Mouse (Mus musculus) myocyte (in vitro differentiated cells): ENCODE data around the gene Ptprg. TPM values are rescaled to one million over a fixed set of nuclear protein-coding genes. Genes with fewer than 3 reads are reported as not detected.

Experiments used
- H3K27me3 ChIP-seq: one replicate; pipeline ENCODE4 v1.6.1; 2011; ENCODE audit not compliant: control insufficient read depth, insufficient read depth, insufficient read length
- H3K36me3 ChIP-seq: one replicate; pipeline ENCODE4 v1.6.1; 2011; ENCODE audit not compliant: control insufficient read depth, insufficient read depth
- H3K4me2 ChIP-seq: one replicate; pipeline ENCODE4 v1.6.1; 2011; ENCODE audit warnings: low read depth, control low read depth
- H3K4me3 ChIP-seq: one replicate; pipeline ENCODE4 v1.5.1; 2011; ENCODE audit warnings: mild to moderate bottlenecking, control low read depth, moderate library complexity
- H3K79me2 ChIP-seq: one replicate; pipeline ENCODE4 v1.6.1; 2011; ENCODE audit not compliant: control insufficient read depth, insufficient read depth
- H3ac ChIP-seq: one replicate; pipeline ENCODE4 v1.6.1; 2011; ENCODE audit not compliant: control insufficient read depth, insufficient read length
- CEBPB ChIP-seq: IDR thresholded peaks from 2 replicates; pipeline ENCODE4 v1.6.1; 2011; ENCODE audit warnings: mild to moderate bottlenecking, moderate library complexity; ENCODE audit not compliant: poor library complexity, insufficient read depth, severe bottlenecking
- E2F4 ChIP-seq: IDR thresholded peaks from one replicate; pipeline ENCODE4 v1.6.1; 2011; ENCODE audit warnings: mild to moderate bottlenecking, control low read depth, moderate library complexity; ENCODE audit not compliant: insufficient read depth
- MAX ChIP-seq: IDR thresholded peaks from one replicate; pipeline ENCODE4 v1.6.1; 2011; ENCODE audit warnings: low read depth, mild to moderate bottlenecking, control low read depth
- MYOD1 ChIP-seq, 3 experiments: IDR thresholded peaks; one replicate each; pipeline ENCODE4 v1.6.1; 2011; ENCODE audit warnings: control low read depth in 2 of 3, low read depth in 2 of 3, mild to moderate bottlenecking in 2 of 3, moderate library complexity in 1 of 3; ENCODE audit not compliant: insufficient read length in 2 of 3, control insufficient read depth in 1 of 3
- MYOG ChIP-seq, 3 experiments: IDR thresholded peaks; one replicate each; pipeline ENCODE4 v1.6.1; 2011; ENCODE audit warnings: control low read depth in 2 of 3, low read depth in 2 of 3, mild to moderate bottlenecking in 2 of 3; ENCODE audit not compliant: insufficient read length in 2 of 3, control insufficient read depth in 1 of 3, insufficient read depth in 1 of 3
- POLR2A ChIP-seq: IDR thresholded peaks from one replicate; pipeline ENCODE4 v1.6.1; 2011; ENCODE audit warnings: low read depth, mild to moderate bottlenecking, control low read depth, moderate library complexity; ENCODE audit not compliant: insufficient read length
- POLR2AphosphoS2 ChIP-seq: IDR thresholded peaks from one replicate; pipeline ENCODE4 v1.6.1; 2011; ENCODE audit warnings: low read depth, control low read depth; ENCODE audit not compliant: insufficient read length
- REST ChIP-seq: IDR thresholded peaks from one replicate; pipeline ENCODE4 v1.6.1; 2011; ENCODE audit warnings: mild to moderate bottlenecking, control low read depth, moderate library complexity; ENCODE audit not compliant: insufficient read depth, insufficient read length
- SRF ChIP-seq: IDR thresholded peaks from one replicate; pipeline ENCODE4 v1.6.1; 2011; ENCODE audit warnings: low read depth; ENCODE audit not compliant: control insufficient read depth, insufficient read length
- TCF12 ChIP-seq: IDR thresholded peaks from one replicate; pipeline ENCODE4 v1.6.1; 2011; ENCODE audit warnings: mild to moderate bottlenecking, control low read depth; ENCODE audit not compliant: poor library complexity, insufficient read depth, severe bottlenecking
- TCF3 ChIP-seq: IDR thresholded peaks from one replicate; pipeline ENCODE4 v1.6.1; 2011; ENCODE audit warnings: low read depth, control low read depth; ENCODE audit not compliant: insufficient read length
- USF1 ChIP-seq: IDR thresholded peaks from one replicate; pipeline ENCODE4 v1.6.1; 2011; ENCODE audit warnings: low read depth, mild to moderate bottlenecking, control low read depth, moderate library complexity
- polyA plus RNA-seq: library from polyadenylated mRNA; unstranded; fragments of >200 nt; fragmentation: generic; extraction: Trizol; gene quantifications from one replicate; pipeline ENCODE4 v1.2.1, GENCODE M21; 2012; ENCODE audit warnings: missing spikeins

The Ptprg gene
- polyA plus RNA-seq, 1 experiment, result 14.4 TPM

DNA sequence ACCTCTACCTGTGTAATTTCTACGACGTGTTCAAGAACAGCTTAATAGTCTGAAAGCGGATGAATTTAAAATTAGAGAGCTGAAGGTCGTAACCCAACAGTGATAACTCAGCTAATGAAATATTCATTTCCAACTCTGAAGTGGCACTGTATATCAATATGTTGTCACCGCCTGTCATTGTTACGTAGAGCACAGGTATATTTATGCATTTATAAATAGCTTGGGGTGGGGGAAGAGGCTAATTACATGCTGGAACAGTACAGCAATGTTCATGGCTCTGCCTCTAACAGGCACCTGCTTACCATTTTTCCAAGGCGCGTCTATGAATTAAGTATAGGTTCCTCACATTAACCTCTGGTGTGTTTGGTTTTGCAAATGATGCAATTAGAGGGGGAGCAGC, 199.3 kb downstream of the Ptprg start:
- Histone ChIP-seq H3K27me3 (no peaks in the 10 kb centered on the region), H3K4me3 (no peak overlapping the region), H3K4me2 (no peak overlapping the region), H3ac (no peak overlapping the region), H3K36me3 (no peaks in the 10 kb centered on the region), H3K79me2 (no peaks in the 10 kb centered on the region)
- TF ChIP-seq MAX (no peak), CEBPB (no peak), REST (no peak), POLR2A (no peak), MYOD1 (IDR thresholded peaks at IDR 0.05; ENCODE audit: control insufficient read depth in 1 of 3, insufficient read length in 2 of 3, low read depth in 2 of 3) (no peak), MYOG (IDR thresholded peaks at IDR 0.05; ENCODE audit: control insufficient read depth in 1 of 3, insufficient read depth in 1 of 3, insufficient read length in 2 of 3, low read depth in 2 of 3) (no peak), TCF12 (no peak), SRF (no peak), USF1 (no peak), POLR2AphosphoS2 (no peak), E2F4 (no peak)

DNA sequence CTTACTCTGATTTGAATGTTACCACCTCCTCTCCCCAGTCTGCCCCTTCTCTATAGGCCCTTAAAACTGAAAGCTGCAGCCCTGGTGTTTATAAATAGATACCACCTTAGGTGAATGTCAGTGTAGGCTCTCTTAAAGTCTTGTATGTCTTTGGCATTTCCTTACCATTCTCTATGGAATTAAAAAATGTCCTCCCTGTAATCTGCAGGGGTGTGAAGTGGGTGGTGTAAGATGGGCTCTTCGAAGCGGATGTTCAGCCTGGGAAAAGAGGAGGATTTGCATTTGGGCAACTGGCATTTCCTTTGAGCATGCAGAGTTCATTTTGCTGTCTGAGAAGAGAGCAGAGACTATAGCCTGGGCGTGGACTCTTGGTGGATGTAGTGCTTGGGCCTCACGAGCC, 201.3 kb downstream of the Ptprg start:
- TF ChIP-seq E2F4, result no peak
- TF ChIP-seq REST, result no peak
- no peak for TF ChIP-seq USF1
- TF ChIP-seq MAX, result no peak
- no peak for TF ChIP-seq POLR2A
- TF ChIP-seq CEBPB, result no peak
- no peak for TF ChIP-seq MYOG (IDR thresholded peaks at IDR 0.05; ENCODE audit: control insufficient read depth in 1 of 3, insufficient read depth in 1 of 3, insufficient read length in 2 of 3, low read depth in 2 of 3)
- TF ChIP-seq TCF12, result no peak
- no peak for TF ChIP-seq TCF3
- TF ChIP-seq MYOD1 (IDR thresholded peaks at IDR 0.05; ENCODE audit: control insufficient read depth in 1 of 3, insufficient read length in 2 of 3, low read depth in 2 of 3), result no peak
- TF ChIP-seq SRF, result no peak
- no peak for TF ChIP-seq POLR2AphosphoS2
- Histone ChIP-seq H3ac (no peak overlapping the region), H3K36me3 (no peaks in the 10 kb centered on the region), H3K27me3 (no peaks in the 10 kb centered on the region), H3K4me3 (no peak overlapping the region), H3K4me2 (no peak overlapping the region), H3K79me2 (no peaks in the 10 kb centered on the region)

DNA sequence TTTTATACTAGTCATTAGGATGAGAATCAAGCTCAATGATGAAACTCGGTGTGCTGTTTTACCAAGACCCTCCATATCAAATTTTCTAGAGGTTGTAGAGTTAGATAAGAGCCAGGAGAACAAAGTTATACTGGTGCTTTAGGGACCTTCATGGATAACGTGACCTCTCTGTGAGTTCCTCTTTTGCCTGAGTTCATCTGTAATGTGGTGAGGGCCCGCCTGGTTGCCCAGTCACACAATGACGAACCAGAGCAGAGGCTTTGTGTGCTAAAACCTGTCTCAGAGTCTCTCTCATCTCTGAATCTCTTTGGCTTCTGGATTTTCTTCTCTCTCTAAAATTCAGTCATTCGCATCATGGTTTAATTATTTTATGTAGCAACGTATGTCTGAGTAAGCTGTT, 204.9 kb downstream of the Ptprg start:
- no peak overlapping the region for H3K4me2 ChIP-seq
- H3K27me3 ChIP-seq, result no peaks in the 10 kb centered on the region
- TF ChIP-seq SRF (no peak), TCF3 (no peak), MAX (no peak), MYOG (IDR thresholded peaks at IDR 0.05; ENCODE audit: control insufficient read depth in 1 of 3, insufficient read depth in 1 of 3, insufficient read length in 2 of 3, low read depth in 2 of 3) (no peak), CEBPB (no peak)
- H3K4me3 ChIP-seq, result no peak overlapping the region
- H3K79me2 ChIP-seq, result no peaks in the 10 kb centered on the region
- no peak overlapping the region for H3ac ChIP-seq
- no peaks in the 10 kb centered on the region for H3K36me3 ChIP-seq

DNA sequence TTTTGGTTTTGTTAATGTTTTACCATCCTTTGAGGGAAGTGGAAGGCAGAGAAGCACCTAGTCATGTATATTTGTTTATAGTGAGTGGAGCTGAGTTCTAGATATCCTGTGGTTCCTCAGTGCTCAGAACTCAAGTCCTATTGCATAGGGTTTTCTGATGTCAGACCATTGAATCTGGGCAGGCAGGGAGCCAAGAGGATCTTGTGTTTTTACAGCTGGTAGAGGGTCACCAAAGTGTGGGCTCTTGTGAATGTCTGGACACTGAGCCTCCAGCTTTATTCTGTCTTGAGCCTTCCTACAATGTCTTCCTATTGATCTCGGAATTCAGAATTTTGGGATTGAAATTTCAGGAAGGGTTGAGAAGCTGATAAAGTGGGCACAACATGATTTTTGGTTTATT, 206.0 kb downstream of the Ptprg start:
- H3ac ChIP-seq, result no peak overlapping the region
- TF ChIP-seq USF1, result no peak
- no peak for TF ChIP-seq REST
- TF ChIP-seq POLR2A, result no peak
- no peak for TF ChIP-seq TCF12
- no peak for TF ChIP-seq E2F4
- no peak for TF ChIP-seq CEBPB
- TF ChIP-seq MYOD1 (IDR thresholded peaks at IDR 0.05; ENCODE audit: control insufficient read depth in 1 of 3, insufficient read length in 2 of 3, low read depth in 2 of 3), result no peak
- no peak for TF ChIP-seq SRF
- no peak for TF ChIP-seq MAX
- no peak for TF ChIP-seq POLR2AphosphoS2
- no peak for TF ChIP-seq MYOG (IDR thresholded peaks at IDR 0.05; ENCODE audit: control insufficient read depth in 1 of 3, insufficient read depth in 1 of 3, insufficient read length in 2 of 3, low read depth in 2 of 3)
- no peak for TF ChIP-seq TCF3
- no peaks in the 10 kb centered on the region for H3K79me2 ChIP-seq
- H3K4me3 ChIP-seq, result no peak overlapping the region
- H3K36me3 ChIP-seq, result no peaks in the 10 kb centered on the region
- H3K4me2 ChIP-seq, result no peak overlapping the region
- H3K27me3 ChIP-seq, result no peaks in the 10 kb centered on the region

DNA sequence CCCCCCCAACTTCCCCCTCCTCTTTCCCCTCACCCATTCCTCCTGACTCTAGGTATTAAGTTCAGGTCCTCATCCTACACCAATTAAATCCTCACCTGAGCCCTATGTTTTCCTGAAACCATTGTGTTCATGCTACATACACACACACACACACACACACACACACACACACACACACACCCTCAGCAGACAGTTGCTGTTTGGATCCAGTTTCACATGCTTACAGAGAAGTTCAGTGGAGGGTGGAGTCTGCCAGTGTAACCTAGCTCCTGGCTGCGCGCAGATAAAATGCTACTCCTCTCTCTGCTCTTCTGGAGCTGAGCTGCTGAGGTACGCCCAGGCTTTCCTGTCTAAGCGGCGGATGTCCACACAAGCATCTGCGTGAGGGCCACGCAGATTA, 209.7 kb downstream of the Ptprg start:
- Histone ChIP-seq H3ac (no peak overlapping the region), H3K27me3 (no peaks in the 10 kb centered on the region), H3K4me2 (no peak overlapping the region), H3K36me3 (no peaks in the 10 kb centered on the region), H3K4me3 (no peak overlapping the region), H3K79me2 (no peaks in the 10 kb centered on the region)
- TF ChIP-seq CEBPB (no peak), MYOG (IDR thresholded peaks at IDR 0.05; ENCODE audit: control insufficient read depth in 1 of 3, insufficient read depth in 1 of 3, insufficient read length in 2 of 3, low read depth in 2 of 3) (no peak), E2F4 (no peak), POLR2AphosphoS2 (no peak), MAX (no peak), USF1 (no peak), POLR2A (no peak), MYOD1 (IDR thresholded peaks at IDR 0.05; ENCODE audit: control insufficient read depth in 1 of 3, insufficient read length in 2 of 3, low read depth in 2 of 3) (no peak), REST (no peak), TCF3 (no peak)
